ENCODE assay signal across 11 mouse cellular contexts in genomic region chr14:20595781-20596180, GRCm38 (mm10). TPM values are rescaled to one million over a fixed set of nuclear protein-coding genes. Genes with fewer than 3 reads are reported as not detected.
DNase-seq lines count a peak whose midpoint lies in the region; ATAC-seq and TF ChIP-seq lines count a peak whose summit lies in the region.
"Had no signal": no experiment of that assay in that cellular context is flagged by ENCODE, and none has a peak within 500 bp of the region (broad histone marks: within the 10 kb centered on the region; RNA-seq: fewer than 3 reads in every experiment).

No protein-coding gene starts in this region.

- H3K4me2 ChIP-seq in heart, embryonic 13.5 days = no peak overlapping the region
- no peak overlapping the region for H3K4me2 ChIP-seq in hindbrain, embryonic 15.5 days
- H3K4me2 ChIP-seq in myocyte (ENCODE audit: low read depth) = peak overlapping the region; percentile 2
- H3K4me2 ChIP-seq: heart, embryonic 15.5 days; liver, embryonic 15.5 days had no signal

- no peak overlapping the region for H3ac ChIP-seq in myocyte (ENCODE audit: control insufficient read depth, insufficient read length)

- no peak overlapping the region for H3K4me3 ChIP-seq in heart, embryonic 13.5 days
- no peak overlapping the region for H3K4me3 ChIP-seq in hindbrain, embryonic 15.5 days
- H3K4me3 ChIP-seq in myocyte = no peak overlapping the region
- H3K4me3 ChIP-seq: heart, embryonic 15.5 days; liver, embryonic 15.5 days had no signal

- peaks cover 41% of the 10 kb centered on the region for H3K4me1 ChIP-seq in heart, embryonic 13.5 days
- H3K4me1 ChIP-seq in hindbrain, embryonic 15.5 days (replicated peaks) = 0 out of 2 replicates have a peak, but pooled peaks cover 6% of the 10 kb centered on the region

- no peak for TF ChIP-seq POLR2A in myocyte (IDR thresholded peaks at IDR 0.05; ENCODE audit: insufficient read length, low read depth)

- no peaks in the 10 kb centered on the region for H3K79me2 ChIP-seq in myocyte (ENCODE audit: control insufficient read depth, insufficient read depth)

- ATAC-seq in heart, embryonic 13.5 days (ENCODE audit: extremely low read depth, insufficient number of reproducible peaks, low FRiP score, low TSS enrichment) = no peak
- peak; percentile 42; the same call in 1 of the 2 replicates for ATAC-seq in hindbrain, embryonic 15.5 days (ENCODE audit: low FRiP score, low read depth)
- ATAC-seq in activated CD4-positive, CD25-positive, alpha-beta regulatory T cell, adult 4 months = no peak

- H3K9me3 ChIP-seq in heart, embryonic 13.5 days = no peaks in the 10 kb centered on the region
- H3K9me3 ChIP-seq in hindbrain, embryonic 15.5 days = no peaks in the 10 kb centered on the region
- H3K9me3 ChIP-seq: heart, embryonic 15.5 days; liver, embryonic 15.5 days had no signal

- H3K27ac ChIP-seq in heart, embryonic 13.5 days (replicated peaks) = no peak overlapping the region; the same call in 1 of the 2 replicates
- H3K27ac ChIP-seq in hindbrain, embryonic 15.5 days (replicated peaks) = peak overlapping the region; percentile 62
- H3K27ac ChIP-seq: heart, embryonic 15.5 days; liver, embryonic 15.5 days had no signal

- no peaks in the 10 kb centered on the region for H3K36me3 ChIP-seq in heart, embryonic 13.5 days
- H3K36me3 ChIP-seq in hindbrain, embryonic 15.5 days = no peaks in the 10 kb centered on the region
- H3K36me3 ChIP-seq in myocyte (ENCODE audit: control insufficient read depth, insufficient read depth) = no peaks in the 10 kb centered on the region
- H3K36me3 ChIP-seq: heart, embryonic 15.5 days; liver, embryonic 15.5 days had no signal

- DNase-seq in heart, postnatal 4 days = no peak
- peak; percentile 24 to 28 for DNase-seq in cerebellum, postnatal 14 days
- no peak for DNase-seq in adrenal gland, postnatal 10 days
- no peak for DNase-seq in adrenal gland, adult 18-20 months (ENCODE audit: low spot score in 2 of 2)

- H3K9ac ChIP-seq in heart, embryonic 13.5 days = peak overlapping the region; percentile 44; the same call in 1 of the 2 replicates
- no peak overlapping the region for H3K9ac ChIP-seq in hindbrain, embryonic 15.5 days
- H3K9ac ChIP-seq: heart, embryonic 15.5 days; liver, embryonic 15.5 days had no signal

- WGBS in heart, embryonic 13.5 days = 50% methylated on average over 3 of the region's 3 CpGs
- WGBS in hindbrain, embryonic 15.5 days = 30% methylated on average over 3 of the region's 3 CpGs

- no peaks in the 10 kb centered on the region for H3K27me3 ChIP-seq in heart, embryonic 13.5 days (replicated peaks)
- H3K27me3 ChIP-seq in hindbrain, embryonic 15.5 days = no peaks in the 10 kb centered on the region
- H3K27me3 ChIP-seq in myocyte (ENCODE audit: control insufficient read depth, insufficient read depth, insufficient read length) = no peaks in the 10 kb centered on the region
- H3K27me3 ChIP-seq: CH12.LX; heart, embryonic 15.5 days; liver, embryonic 15.5 days had no signal

TF ChIP-seq in myocyte, 11 proteins besides CTCF, POLR2A, EP300 and RAD21:
- TF ChIP-seq CEBPB (IDR thresholded peaks at IDR 0.05; ENCODE audit: insufficient read depth, poor library complexity, severe bottlenecking) (no peak), TCF3 (IDR thresholded peaks at IDR 0.05; ENCODE audit: insufficient read length, low read depth) (no peak), MYOD1 (IDR thresholded peaks at IDR 0.05; ENCODE audit: control insufficient read depth in 1 of 3, insufficient read length in 2 of 3, low read depth in 2 of 3) (no peak)

RNA-seq across cellular contexts. Expression of gene Usp54, which starts 45.1 kb away (rescaled TPM):
- polyA plus RNA-seq in heart, embryonic 13.5 days (2015; fragmentation: Nextera tagmentation; extraction: Ambion mirVana) = 3.9 and 5.5 TPM in 2 replicates
- 10 to 100 TPM; 15.2 to 15.4 TPM for total RNA-seq in heart, postnatal 4 days (2021)
- polyA plus RNA-seq in hindbrain, embryonic 15.5 days (2015; fragmentation: Nextera tagmentation; extraction: Ambion mirVana) = 10.3 and 11.2 TPM in 2 replicates
- polyA plus RNA-seq in myocyte (2012; fragmentation: generic; extraction: Trizol) = 2.6 TPM
- 1 to 10 TPM; 1.6 to 2.2 TPM for polyA plus RNA-seq in activated CD4-positive, CD25-positive, alpha-beta regulatory T cell, adult 4 months (2017; shearing (Covaris generic))
- 10 to 100 TPM; 12.6 to 13.1 TPM for total RNA-seq in adrenal gland, postnatal 10 days (2021)
- total RNA-seq in adrenal gland, adult 18-20 months (2021) = 10 to 100 TPM; 11.2 to 14.5 TPM

RNA-seq across cellular contexts. Expression of gene Ppp3cb, which starts 49.4 kb away (rescaled TPM):
- 29.3 and 33.0 TPM in 2 replicates for polyA plus RNA-seq in heart, embryonic 13.5 days (2015; fragmentation: Nextera tagmentation; extraction: Ambion mirVana)
- 10 to 100 TPM; 71.7 to 79.0 TPM for total RNA-seq in heart, postnatal 4 days (2021)
- polyA plus RNA-seq in hindbrain, embryonic 15.5 days (2015; fragmentation: Nextera tagmentation; extraction: Ambion mirVana) = 86.6 and 90.7 TPM in 2 replicates
- 36.0 TPM for polyA plus RNA-seq in myocyte (2012; fragmentation: generic; extraction: Trizol)
- 10 to 100 TPM; 29.8 to 47.4 TPM for polyA plus RNA-seq in activated CD4-positive, CD25-positive, alpha-beta regulatory T cell, adult 4 months (2017; shearing (Covaris generic))
- 10 to 100 TPM; 65.9 to 86.4 TPM for total RNA-seq in adrenal gland, postnatal 10 days (2021)
- total RNA-seq in adrenal gland, adult 18-20 months (2021) = 10 to 100 TPM; 60.5 to 61.1 TPM

Comparison
In these comparisons a context has a peak if more than half of its experiments do, and no peak if none do; other contexts are left out.
1. DNase-seq: peak in cerebellum, postnatal 14 days (2 of 2); none in heart, postnatal 4 days (single experiment), adrenal gland, postnatal 10 days (single experiment) and adrenal gland, adult 18-20 months (0 of 2).